In genomic region chr6:72453578-72453977, GRCm38 (mm10) we compare ENCODE assay signal across 22 mouse cellular contexts. TPM values are rescaled to one million over a fixed set of nuclear protein-coding genes. Genes with fewer than 3 reads are reported as not detected.
DNase-seq lines count a peak whose midpoint lies in the region; ATAC-seq and TF ChIP-seq lines count a peak whose summit lies in the region.
"Had no signal": no experiment of that assay in that cellular context is flagged by ENCODE, and none has a peak within 500 bp of the region (broad histone marks: within the 10 kb centered on the region; RNA-seq: fewer than 3 reads in every experiment).

No protein-coding gene starts in this region.

- no peak overlapping the region for H3K9ac ChIP-seq in liver, embryonic 12.5 days
- no peak overlapping the region for H3K9ac ChIP-seq in midbrain, embryonic 16.5 days (ENCODE audit: low read depth, low read length)
- H3K9ac ChIP-seq in midbrain, embryonic 11.5 days (ENCODE audit: low read length), result no peak overlapping the region
- H3K9ac ChIP-seq: embryonic facial prominence, embryonic 12.5 days; forebrain, embryonic 13.5 days; forebrain, embryonic 15.5 days; forebrain, postnatal 0 days had no signal

- peaks cover 39% of the 10 kb centered on the region for H3K4me1 ChIP-seq in liver, embryonic 12.5 days
- H3K4me1 ChIP-seq in midbrain, embryonic 16.5 days (ENCODE audit: control insufficient read depth, insufficient read depth, low read length), result peaks cover 8% of the 10 kb centered on the region; the same call in 1 of the 2 replicates
- 0 out of 2 replicates have a peak, but pooled peaks cover 3% of the 10 kb centered on the region for H3K4me1 ChIP-seq in midbrain, embryonic 11.5 days (ENCODE audit: control insufficient read depth, insufficient read depth, low read length)
- H3K4me1 ChIP-seq: forebrain, embryonic 13.5 days had no signal

- H3K27me3 ChIP-seq in liver, embryonic 12.5 days (replicated peaks), result 0 out of 2 replicates have a peak, but pooled peaks cover 6% of the 10 kb centered on the region
- no peaks in the 10 kb centered on the region for H3K27me3 ChIP-seq in midbrain, embryonic 16.5 days (ENCODE audit: control insufficient read depth, insufficient read depth, low read depth, low read length)
- H3K27me3 ChIP-seq in midbrain, embryonic 11.5 days (ENCODE audit: control insufficient read depth, insufficient read depth, low read length), result no peaks in the 10 kb centered on the region
- H3K27me3 ChIP-seq: CH12.LX; embryonic facial prominence, embryonic 12.5 days; forebrain, embryonic 13.5 days; forebrain, embryonic 15.5 days had no signal

- intact Hi-C loops in gastrocnemius, adult 2 months (cut with DNase I), result no loop called here

- no peaks in the 10 kb centered on the region for H3K36me3 ChIP-seq in liver, embryonic 12.5 days
- no peaks in the 10 kb centered on the region for H3K36me3 ChIP-seq in midbrain, embryonic 16.5 days (ENCODE audit: control insufficient read depth, insufficient read depth, low read length)
- no peaks in the 10 kb centered on the region for H3K36me3 ChIP-seq in midbrain, embryonic 11.5 days (ENCODE audit: control insufficient read depth, insufficient read depth, low read length)
- H3K36me3 ChIP-seq: embryonic facial prominence, embryonic 10.5 days; embryonic facial prominence, embryonic 12.5 days; forebrain, embryonic 15.5 days had no signal

- no peak overlapping the region for H3K4me2 ChIP-seq in liver, embryonic 12.5 days
- H3K4me2 ChIP-seq in midbrain, embryonic 16.5 days (ENCODE audit: low read length), result no peak overlapping the region
- no peak overlapping the region for H3K4me2 ChIP-seq in midbrain, embryonic 11.5 days
- H3K4me2 ChIP-seq: embryonic facial prominence, embryonic 12.5 days; forebrain, embryonic 13.5 days; forebrain, embryonic 15.5 days had no signal

- H3K4me3 ChIP-seq in gastrocnemius, adult 2 months, result no peak overlapping the region
- H3K4me3 ChIP-seq in liver, embryonic 12.5 days, result no peak overlapping the region
- H3K4me3 ChIP-seq in midbrain, embryonic 16.5 days (ENCODE audit: low read depth, low read length), result no peak overlapping the region
- H3K4me3 ChIP-seq in midbrain, embryonic 11.5 days (ENCODE audit: low read depth, low read length), result no peak overlapping the region
- H3K4me3 ChIP-seq: embryonic facial prominence, embryonic 10.5 days; embryonic facial prominence, embryonic 12.5 days; forebrain, embryonic 13.5 days; forebrain, embryonic 15.5 days had no signal

- WGBS in liver, embryonic 12.5 days (ENCODE audit: insufficient replicate concordance), result 72% methylated on average over 3 of the region's 3 CpGs
- 46% methylated on average over 3 of the region's 3 CpGs for WGBS in midbrain, embryonic 16.5 days
- 63% methylated on average over 3 of the region's 3 CpGs for WGBS in midbrain, embryonic 11.5 days

- ATAC-seq in liver, embryonic 12.5 days, result no peak
- no peak for ATAC-seq in midbrain, embryonic 16.5 days
- no peak for ATAC-seq in midbrain, embryonic 11.5 days (ENCODE audit: low FRiP score)
- ATAC-seq: CD4-positive, CD25-positive, alpha-beta regulatory T cell, adult 4 months; forebrain, embryonic 13.5 days; forebrain, embryonic 15.5 days; forebrain, postnatal 0 days had no signal

- no peak for DNase-seq in gastrocnemius, adult 2 months
- DNase-seq in gastrocnemius, postnatal 10 days, result no peak
- DNase-seq in liver (no peak), ZHBTc4 (ENCODE audit: low read depth, low spot score) (peak; percentile 17)
- DNase-seq in midbrain, embryonic 11.5 days (ENCODE audit: low spot score, missing footprints), result no peak
- DNase-seq in adrenal gland, adult 18-20 months (ENCODE audit: low spot score in 2 of 2), result no peak
- DNase-seq: adrenal gland, adult 8-10 months; adrenal gland, postnatal 36 days; B cell, adult 2 months; cerebellum, adult 11-12 months; cerebellum, adult 2 months; cerebellum, adult 9-10 months; cerebellum, postnatal 25 days; forebrain, postnatal 0 days had no signal

- no peaks in the 10 kb centered on the region for H3K9me3 ChIP-seq in liver, embryonic 12.5 days (replicated peaks)
- no peaks in the 10 kb centered on the region for H3K9me3 ChIP-seq in midbrain, embryonic 16.5 days (replicated peaks; ENCODE audit: control insufficient read depth, low read length, poor library complexity, severe bottlenecking)
- H3K9me3 ChIP-seq in midbrain, embryonic 11.5 days (ENCODE audit: control insufficient read depth, low read length), result no peaks in the 10 kb centered on the region
- H3K9me3 ChIP-seq: embryonic facial prominence, embryonic 10.5 days; embryonic facial prominence, embryonic 12.5 days; forebrain, embryonic 13.5 days; forebrain, embryonic 15.5 days had no signal

- TF ChIP-seq CTCF in gastrocnemius, adult 2 months (IDR thresholded peaks at IDR 0.05), result no peak

- H3K27ac ChIP-seq in gastrocnemius, adult 2 months, result peak overlapping the region; percentile 85
- H3K27ac ChIP-seq in liver, embryonic 12.5 days, result peak overlapping the region; percentile 76
- peak overlapping the region; percentile 64; the same call in 1 of the 2 replicates for H3K27ac ChIP-seq in midbrain, embryonic 16.5 days (ENCODE audit: low read length)
- no peak overlapping the region for H3K27ac ChIP-seq in midbrain, embryonic 11.5 days (ENCODE audit: low read depth, low read length)
- H3K27ac ChIP-seq: forebrain, embryonic 13.5 days had no signal

RNA-seq across cellular contexts. Expression of gene Mat2a, which starts 14.2 kb away (rescaled TPM):
- total RNA-seq in gastrocnemius, adult 2 months (2021), result 100 to 1,000 TPM; 130 to 164 TPM
- 100 to 1,000 TPM; 200 to 249 TPM for total RNA-seq in gastrocnemius, postnatal 10 days (2021)
- 318 and 321 TPM in 2 replicates for polyA plus RNA-seq in liver, embryonic 12.5 days (2016; fragmentation: Nextera tagmentation; extraction: Ambion mirVana)
- polyA plus RNA-seq in midbrain, embryonic 16.5 days (2015; fragmentation: Nextera tagmentation; extraction: Ambion mirVana), result 348 and 379 TPM in 2 replicates
- 463 and 499 TPM in 2 replicates for polyA plus RNA-seq in midbrain, embryonic 11.5 days (2014; fragmentation: Nextera tagmentation; extraction: Ambion mirVana)
- total RNA-seq in adrenal gland, adult 18-20 months (2021), result 100 to 1,000 TPM; 291 to 320 TPM

RNA-seq across cellular contexts. Expression of gene Ggcx, which starts 39.5 kb away (rescaled TPM):
- total RNA-seq in gastrocnemius, adult 2 months (2021), result 10 to 100 TPM; 12.2 to 17.3 TPM
- total RNA-seq in gastrocnemius, postnatal 10 days (2021), result 10 to 100 TPM; 15.1 to 21.9 TPM
- polyA plus RNA-seq in liver, embryonic 12.5 days (2016; fragmentation: Nextera tagmentation; extraction: Ambion mirVana), result 21.8 and 23.0 TPM in 2 replicates
- 14.3 and 15.2 TPM in 2 replicates for polyA plus RNA-seq in midbrain, embryonic 16.5 days (2015; fragmentation: Nextera tagmentation; extraction: Ambion mirVana)
- 9.4 and 12.2 TPM in 2 replicates for polyA plus RNA-seq in midbrain, embryonic 11.5 days (2014; fragmentation: Nextera tagmentation; extraction: Ambion mirVana)
- 10 to 100 TPM; 48.6 to 59.5 TPM for total RNA-seq in adrenal gland, adult 18-20 months (2021)
